Mouse (Mus musculus) liver, embryonic 14.5 days (tissue): Measurements from ENCODE around the gene Dpp6.

Experiments used
- CTCF ChIP-seq: IDR thresholded peaks from 2 replicates; pipeline ENCODE4 v1.5.1; 2016; ENCODE audit warnings: antibody characterized with exemption, low read depth, control low read depth
- EP300 ChIP-seq: IDR thresholded peaks from 2 replicates; pipeline ENCODE4 v1.6.1; 2016; ENCODE audit warnings: antibody characterized with exemption, low read depth

GRCm38 (mm10) chr5:27342276-27342675 is 525.3 kb downstream of the Dpp6 start:
- TF ChIP-seq CTCF: no peak
- no peak for TF ChIP-seq EP300
